Mouse (Mus musculus) adrenal gland, postnatal 14 days (tissue): Measurements from ENCODE around the gene Aarsd1. TPM values are rescaled to one million over a fixed set of nuclear protein-coding genes. Genes with fewer than 3 reads are reported as not detected.
"Not testable (repeated sequence)": the region's sequence is repeated elsewhere in the genome, so short reads cannot be mapped to it uniquely, and the experiment has no call there.

ENCODE experiments used
- DNase-seq: peaks from one replicate; pipeline ENCODE4 v3.0.0; 2021; ENCODE audit warnings: mixed read lengths
- total RNA-seq: library from RNA; stranded (reverse); gene quantifications from 2 replicates; pipeline ENCODE4 v1.2.3, GENCODE M21; 2021

Gene Aarsd1
- total RNA-seq, 1 experiment from 2014 or later = 41.9 TPM

GRCm38 (mm10) chr11:101447786-101448185 lies 30.4 kb upstream of the Aarsd1 start:
- DNase-seq = no peak

- not testable (repeated sequence) for DNase-seq
These were observed 29.4 kb upstream of the Aarsd1 start for GRCm38 (mm10) chr11:101446860-101447259.

- DNase-seq = no peak
These were observed 28.9 kb upstream of the Aarsd1 start for GRCm38 (mm10) chr11:101446319-101446718.

- no peak for DNase-seq
These were observed 25.3 kb upstream of the Aarsd1 start for GRCm38 (mm10) chr11:101442760-101443159.

GRCm38 (mm10) chr11:101442127-101442693 lies 24.8 kb upstream of the Aarsd1 start, which contains the start of gene Rpl27:
Rpl27 (plus strand) TSS chr11:101442298.
- DNase-seq = peak; percentile 98

GRCm38 (mm10) chr11:101441450-101442126 lies 24.2 kb upstream of the Aarsd1 start:
- DNase-seq = not testable (repeated sequence)

- not testable (repeated sequence) for DNase-seq
These were observed 20.6 kb upstream of the Aarsd1 start for GRCm38 (mm10) chr11:101438006-101438405.

GRCm38 (mm10) chr11:101436916-101437315 lies 19.5 kb upstream of the Aarsd1 start:
- DNase-seq = no peak

GRCm38 (mm10) chr11:101435831-101436230 lies 18.4 kb upstream of the Aarsd1 start:
- DNase-seq = no peak

- peak; percentile 42 for DNase-seq
These were observed 16.0 kb upstream of the Aarsd1 start for GRCm38 (mm10) chr11:101433396-101433795.

GRCm38 (mm10) chr11:101431327-101431726 lies 13.9 kb upstream of the Aarsd1 start:
- DNase-seq = peak; percentile 45

GRCm38 (mm10) chr11:101426165-101426564 lies 8.8 kb upstream of the Aarsd1 start:
- DNase-seq = no peak

GRCm38 (mm10) chr11:101424925-101425813 lies 7.8 kb upstream of the Aarsd1 start, which contains the start of the genes Rundc1 and Ptges3l:
Rundc1 (plus strand) TSS chr11:101425085.
Ptges3l (minus strand) TSS chr11:101425333.
- DNase-seq = peak; percentile 100

- peak; percentile 33 for DNase-seq
These were observed 6.9 kb upstream of the Aarsd1 start, which contains the start of gene Gm27029 for GRCm38 (mm10) chr11:101424105-101424851. Gm27029 (minus strand) TSS chr11:101424796.

- no peak for DNase-seq
These were observed 2.7 kb upstream of the Aarsd1 start for GRCm38 (mm10) chr11:101420148-101420547.

GRCm38 (mm10) chr11:101419610-101420009 lies 2.2 kb upstream of the Aarsd1 start:
- DNase-seq = no peak

- DNase-seq = no peak
These were observed 1.6 kb upstream of the Aarsd1 start for GRCm38 (mm10) chr11:101418991-101419390.

- DNase-seq = peak; percentile 36
These were observed 848 bp downstream of the Aarsd1 start for GRCm38 (mm10) chr11:101416433-101417100.

- no peak for DNase-seq
These were observed 2.1 kb downstream of the Aarsd1 start for GRCm38 (mm10) chr11:101415306-101415705.

GRCm38 (mm10) chr11:101395110-101395509 lies 22.3 kb downstream of the Aarsd1 start:
- peak; percentile 89 for DNase-seq

- no peak for DNase-seq
These were observed 35.6 kb downstream of the Aarsd1 start for GRCm38 (mm10) chr11:101381817-101382216.
